8 mouse cellular contexts compared by ENCODE assay signal in genomic region chr2:144550529-144550928, GRCm38 (mm10). TPM values are rescaled to one million over a fixed set of nuclear protein-coding genes. Genes with fewer than 3 reads are reported as not detected.
A peak's percentile ranks its signal among the peaks of the same experiment; 100 is the strongest.
DNase-seq lines count a peak whose midpoint lies in the region; ATAC-seq and TF ChIP-seq lines count a peak whose summit lies in the region.

Gene Rbbp9, minus strand, starts transcription at chr2:144550869.

- H3K4me2 ChIP-seq in heart, embryonic 14.5 days (ENCODE audit: low read length), result peak within 1 kb of the TSS; percentile 76
- H3K4me2 ChIP-seq in kidney, postnatal 0 days (ENCODE audit: low read length), result peak within 1 kb of the TSS; percentile 53
- H3K4me2 ChIP-seq in midbrain, postnatal 0 days (ENCODE audit: low read depth, low read length, poor library complexity, severe bottlenecking), result peak within 1 kb of the TSS; percentile 57

- DNase-seq in forebrain, embryonic 10.5 days (ENCODE audit: extremely low spot score, low spot score), result peak; percentile 85
- DNase-seq in kidney, postnatal 0 days (ENCODE audit: low spot score), result peak; percentile 89
- peak; percentile 60 for DNase-seq in liver
- peak; percentile 92 for DNase-seq in midbrain, postnatal 0 days (ENCODE audit: low spot score)
- DNase-seq in splenic B cell, adult 2 months (ENCODE audit: low read depth, low spot score), result peak; percentile 67

- H3K9me3 ChIP-seq in forebrain, embryonic 10.5 days, result no peaks in the 10 kb centered on the region
- no peaks in the 10 kb centered on the region for H3K9me3 ChIP-seq in heart, embryonic 14.5 days (ENCODE audit: control insufficient read depth, low read length)
- H3K9me3 ChIP-seq in kidney, postnatal 0 days (replicated peaks; ENCODE audit: low read length), result no peaks in the 10 kb centered on the region
- no peaks in the 10 kb centered on the region for H3K9me3 ChIP-seq in midbrain, postnatal 0 days (ENCODE audit: low read length)

- no peaks in the 10 kb centered on the region for H3K4me1 ChIP-seq in brown adipose tissue, adult 24 weeks (ENCODE audit: control insufficient read depth, insufficient read depth, insufficient read length, low read length)
- peaks cover 15% of the 10 kb centered on the region for H3K4me1 ChIP-seq in forebrain, embryonic 10.5 days
- H3K4me1 ChIP-seq in heart, embryonic 14.5 days (ENCODE audit: control insufficient read depth in 2 of 2, insufficient read depth in 2 of 2, low read length in 2 of 2), result peaks cover 0 to 10% of the 10 kb centered on the region in 2 experiments; a peak in 2 of 4 replicates
- 0 out of 2 replicates have a peak, but pooled peaks cover 4% of the 10 kb centered on the region for H3K4me1 ChIP-seq in kidney, postnatal 0 days (replicated peaks; ENCODE audit: insufficient read depth, low read length)
- no peaks in the 10 kb centered on the region for H3K4me1 ChIP-seq in midbrain, postnatal 0 days (ENCODE audit: insufficient read depth, low read length)

- H3K4me3 ChIP-seq in brown adipose tissue, adult 24 weeks (ENCODE audit: insufficient read depth, low read depth, low read length), result peak within 1 kb of the TSS; percentile 82
- peak within 1 kb of the TSS; percentile 69 for H3K4me3 ChIP-seq in forebrain, embryonic 10.5 days
- peak within 1 kb of the TSS; percentile 82 to 100 for H3K4me3 ChIP-seq in heart, embryonic 14.5 days (ENCODE audit: control insufficient read depth in 1 of 2, insufficient read depth in 1 of 2, low read depth in 1 of 2, low read length in 2 of 2)
- peak within 1 kb of the TSS; percentile 70 for H3K4me3 ChIP-seq in kidney, postnatal 0 days (replicated peaks; ENCODE audit: low read depth, low read length)
- peak within 1 kb of the TSS; percentile 61 for H3K4me3 ChIP-seq in midbrain, postnatal 0 days (ENCODE audit: low read depth, low read length)

- H3K27ac ChIP-seq in brown adipose tissue, adult 24 weeks (replicated peaks; ENCODE audit: low read depth, low read length), result no peak within 1 kb of the TSS
- H3K27ac ChIP-seq in forebrain, embryonic 10.5 days, result peak within 1 kb of the TSS; percentile 92
- peak within 1 kb of the TSS; percentile 56 to 86; a peak in 3 of 4 replicates for H3K27ac ChIP-seq in heart, embryonic 14.5 days (replicated peaks in 1 of 2; ENCODE audit: control insufficient read depth in 1 of 2, insufficient read depth in 1 of 2, low read depth in 2 of 2, low read length in 2 of 2)
- H3K27ac ChIP-seq in kidney, postnatal 0 days, result peak within 1 kb of the TSS; percentile 43
- peak within 1 kb of the TSS; percentile 82 for H3K27ac ChIP-seq in midbrain, postnatal 0 days (ENCODE audit: low read depth, low read length)

- H3K9ac ChIP-seq in heart, embryonic 14.5 days (ENCODE audit: low read length), result peak within 1 kb of the TSS; percentile 85
- peak within 1 kb of the TSS; percentile 61 for H3K9ac ChIP-seq in kidney, postnatal 0 days (ENCODE audit: low read depth, low read length)
- peak within 1 kb of the TSS; percentile 71 for H3K9ac ChIP-seq in midbrain, postnatal 0 days (replicated peaks; ENCODE audit: low read length, poor library complexity, severe bottlenecking)

- no peaks in the 10 kb centered on the region for H3K27me3 ChIP-seq in forebrain, embryonic 10.5 days (ENCODE audit: poor library complexity, severe bottlenecking)
- H3K27me3 ChIP-seq in heart, embryonic 14.5 days (ENCODE audit: control insufficient read depth, insufficient read depth, low read length), result no peaks in the 10 kb centered on the region
- no peaks in the 10 kb centered on the region for H3K27me3 ChIP-seq in kidney, postnatal 0 days (ENCODE audit: insufficient read depth, low read length)
- no peaks in the 10 kb centered on the region for H3K27me3 ChIP-seq in midbrain, postnatal 0 days (ENCODE audit: insufficient read depth, low read length)
- H3K27me3 ChIP-seq in splenic B cell, adult 2 months (ENCODE audit: control insufficient read depth, insufficient read depth, low read length, poor library complexity, severe bottlenecking), result no peaks in the 10 kb centered on the region

- under 1% methylated on average over 17 of the region's 17 CpGs for WGBS in forebrain, embryonic 10.5 days
- WGBS in heart, embryonic 14.5 days, result under 1% methylated on average over 17 of the region's 17 CpGs
- under 1% methylated on average over 17 of the region's 17 CpGs for WGBS in kidney, postnatal 0 days
- WGBS in midbrain, postnatal 0 days, result under 1% methylated on average over 17 of the region's 17 CpGs

- H3K36me3 ChIP-seq in forebrain, embryonic 10.5 days (replicated peaks), result peaks cover 31% of the 10 kb centered on the region
- H3K36me3 ChIP-seq in heart, embryonic 14.5 days (ENCODE audit: control insufficient read depth, insufficient read depth, low read length), result peaks cover 24% of the 10 kb centered on the region
- H3K36me3 ChIP-seq in kidney, postnatal 0 days (ENCODE audit: insufficient read depth, low read length), result 0 out of 2 replicates have a peak, but pooled peaks cover 5% of the 10 kb centered on the region
- peaks cover 17% of the 10 kb centered on the region; the same call in 1 of the 2 replicates for H3K36me3 ChIP-seq in midbrain, postnatal 0 days (ENCODE audit: insufficient read depth, low read length)
- 0 out of 2 replicates have a peak, but pooled peaks cover 3% of the 10 kb centered on the region for H3K36me3 ChIP-seq in splenic B cell, adult 2 months (ENCODE audit: control insufficient read depth, insufficient read depth, low read length, poor library complexity, severe bottlenecking)

- ATAC-seq in CD4-positive, CD25-positive, alpha-beta regulatory T cell, adult 4 months, result peak; percentile 89
- ATAC-seq in heart, embryonic 14.5 days (ENCODE audit: insufficient number of reproducible peaks, insufficient read depth, low FRiP score, low read depth), result peak; percentile 88
- ATAC-seq in kidney, postnatal 0 days (replicated peaks; ENCODE audit: low FRiP score, low read depth), result peak; percentile 88
- ATAC-seq in midbrain, postnatal 0 days (ENCODE audit: low FRiP score), result peak; percentile 94

- TF ChIP-seq CTCF in kidney, postnatal 0 days (IDR thresholded peaks at IDR 0.05; ENCODE audit: low read depth), result no peak
- TF ChIP-seq CTCF in midbrain, postnatal 0 days (IDR thresholded peaks at IDR 0.05), result no peak

RNA-seq across cellular contexts. Expression of gene Rbbp9, which starts in this region (rescaled TPM):
- 1 to 10 TPM; 8.5 to 9.6 TPM for polyA plus RNA-seq in CD4-positive, CD25-positive, alpha-beta regulatory T cell, adult 4 months (2017; shearing (Covaris generic))
- 29.5 and 46.7 TPM in 2 replicates for polyA plus RNA-seq in brown adipose tissue, adult 24 weeks (2012; ENCODE audit: insufficient read depth, insufficient read length, missing spikeins)
- 60.7 and 63.3 TPM in 2 replicates for polyA plus RNA-seq in forebrain, embryonic 10.5 days (2016; fragmentation: Nextera tagmentation; extraction: Ambion mirVana)
- 46.6 and 48.7 TPM in 2 replicates for polyA plus RNA-seq in heart, embryonic 14.5 days (2014; fragmentation: Nextera tagmentation; extraction: Ambion mirVana)
- 92.7 and 94.1 TPM in 2 replicates for polyA plus RNA-seq in kidney, postnatal 0 days (2015; fragmentation: Nextera tagmentation; extraction: Ambion mirVana)
- total RNA-seq in midbrain, postnatal 0 days (2014; rRNA removed), result 17.4 and 18.7 TPM in 2 replicates
- 36.9 and 40.0 TPM in 2 replicates for polyA plus RNA-seq in midbrain, postnatal 0 days (2015; fragmentation: Nextera tagmentation; extraction: Ambion mirVana)
